Mouse (Mus musculus): ENCODE data around the gene Zfp775. TPM values are rescaled to one million over a fixed set of nuclear protein-coding genes. Genes with fewer than 3 reads are reported as not detected.

The Zfp775 gene
- total RNA-seq, 2 experiments from 2014 or later = 7.4 to 7.6 TPM

- no peak for DNase-seq (ENCODE audit: extremely low spot score in 1 of 2, low spot score in 1 of 2)
Observed at GRCm38 (mm10) chr6:48666159-48666586, 64.3 kb downstream of the Zfp775 start.

- no peak for DNase-seq (ENCODE audit: extremely low spot score in 1 of 2, low spot score in 1 of 2)
Observed at GRCm38 (mm10) chr6:48668022-48668421, 66.2 kb downstream of the Zfp775 start.

- no peak for DNase-seq (ENCODE audit: extremely low spot score in 1 of 2, low spot score in 1 of 2)
Observed at GRCm38 (mm10) chr6:48669446-48669969, 67.6 kb downstream of the Zfp775 start.

Other genes with a start within 250 kb of the Zfp775 start
- 10 to 100 TPM; 35.5 to 43.2 TPM for gene Krba1, start 206.5 kb upstream of the Zfp775 start, total RNA-seq (2021)
- gene Zfp467, start 156.2 kb upstream of the Zfp775 start, total RNA-seq (2021) = 10 to 100 TPM; 19.9 to 26.3 TPM
- gene Sspo, start 153.8 kb upstream of the Zfp775 start, total RNA-seq (2021) = 1 to 10 TPM; 1.2 to 2.9 TPM
- gene Atp6v0e2, start 64.4 kb upstream of the Zfp775 start, total RNA-seq (2021) = 100 to 1,000 TPM; 454 to 498 TPM
- 10 to 100 TPM; 34.8 to 39.0 TPM for gene Lrrc61, start 47.3 kb upstream of the Zfp775 start, total RNA-seq (2021)
- 10 to 100 TPM; 15.1 to 16.5 TPM for gene Rarres2, start 29.3 kb upstream of the Zfp775 start, total RNA-seq (2021)
- gene Gm45021, start 12.5 kb upstream of the Zfp775 start, total RNA-seq (2021) = not detected
- 10 to 100 TPM; 40.4 to 46.9 TPM for gene Repin1, start 8.2 kb upstream of the Zfp775 start, total RNA-seq (2021)
- not detected for gene Gm44965, start 8.1 kb upstream of the Zfp775 start, total RNA-seq (2021)
- gene AI854703, start 24.7 kb downstream of the Zfp775 start, total RNA-seq (2021) = 10 to 100 TPM; 12.7 to 14.4 TPM
- under 1 TPM; 0.64 to 0.66 TPM for gene Gimap8, start 45.2 kb downstream of the Zfp775 start, total RNA-seq (2021)
- gene Gimap9, start 74.1 kb downstream of the Zfp775 start, total RNA-seq (2021) = under 1 TPM in 1 of 2 experiments, not detected in 1; 0.64 TPM
- not detected for gene Gimap4, start 82.5 kb downstream of the Zfp775 start, total RNA-seq (2021)
- gene Gimap6, start 106.2 kb downstream of the Zfp775 start, total RNA-seq (2021) = 1 to 10 TPM; 4.9 to 5.2 TPM
- 1 to 10 TPM in 1 of 2 experiments, not detected in 1; 1.1 TPM for gene Gm28053, start 116.5 kb downstream of the Zfp775 start, total RNA-seq (2021)
- gene Gimap7, start 116.6 kb downstream of the Zfp775 start, total RNA-seq (2021) = not detected
- gene Gimap1, start 137.0 kb downstream of the Zfp775 start, total RNA-seq (2021) = 1 to 10 TPM; 2.0 to 2.6 TPM
- gene Gimap5, start 144.1 kb downstream of the Zfp775 start, total RNA-seq (2021) = 1 to 10 TPM in 1 of 2 experiments, under 1 TPM in 1; 0.71 to 1.0 TPM
- gene Gimap3, start 168.8 kb downstream of the Zfp775 start, total RNA-seq (2021) = not detected
- gene Tmem176a, start 238.9 kb downstream of the Zfp775 start, total RNA-seq (2021) = 10 to 100 TPM; 22.8 to 26.9 TPM
- 10 to 100 TPM; 54.9 to 64.9 TPM for gene Tmem176b, start 239.4 kb downstream of the Zfp775 start, total RNA-seq (2021)